Mouse (Mus musculus) bone marrow, adult 2 months (tissue): ENCODE results near the gene Lsm6. TPM values are rescaled to one million over a fixed set of nuclear protein-coding genes. Genes with fewer than 3 reads are reported as not detected.
A peak's percentile ranks its signal among the peaks of the same experiment; 100 is the strongest.
"Not testable (repeated sequence)": the region's sequence is repeated elsewhere in the genome, so short reads cannot be mapped to it uniquely, and the experiment has no call there.

Source experiments
- H3K27ac ChIP-seq: fragments of 200-500 bp; 2 replicates; pipeline ENCODE4 v1.5.1; 2012; ENCODE audit warnings: low read depth, mild to moderate bottlenecking, control low read depth, inconsistent platforms, low read length; ENCODE audit not compliant: control insufficient read depth, poor library complexity, insufficient read depth
- H3K4me1 ChIP-seq: fragments of 200-500 bp; 2 replicates; pipeline ENCODE4 v1.6.1; 2011; ENCODE audit warnings: low read length; ENCODE audit not compliant: control insufficient read depth, insufficient read depth
- H3K4me3 ChIP-seq: fragments of 200-500 bp; replicated peaks from 2 replicates; pipeline ENCODE3; 2011; ENCODE audit warnings: mild to moderate bottlenecking, low read depth, low read length, control low read depth; ENCODE audit not compliant: control insufficient read depth
- CTCF ChIP-seq: fragments of 200-500 bp; IDR thresholded peaks from 2 replicates; pipeline ENCODE4 v1.5.1; 2011; ENCODE audit warnings: low read length, control low read depth; ENCODE audit not compliant: control insufficient read depth, insufficient read depth
- POLR2A ChIP-seq: fragments of 200-500 bp; IDR thresholded peaks from 2 replicates; pipeline ENCODE4 v1.6.1; 2011; ENCODE audit warnings: low read depth, mild to moderate bottlenecking, control low read depth, low read length, borderline replicate concordance; ENCODE audit not compliant: control insufficient read depth
- whole genome bisulfite sequencing: fragments of 180-500 bp; shearing (Covaris S2); methylation state at CpG from one replicate; pipeline ENCODE4 v1.1.7; 2018; 5-methylcytosine and 5-hydroxymethylcytosine counted together
- polyA plus RNA-seq: library from polyadenylated mRNA; stranded (reverse); fragments of >200 nt; gene quantifications from 2 replicates; pipeline ENCODE4 v1.2.4, GENCODE M21; 2011; ENCODE audit warnings: low replicate concordance; ENCODE audit not compliant: missing spikeins, insufficient read depth, insufficient read length

Lsm6 gene
- polyA plus RNA-seq, 1 experiment, result 144 TPM

GRCm38 (mm10) chr8:78844559-78844958 lies 23.6 kb upstream of the Lsm6 start:
- 68% methylated on average over 5 of the region's 5 CpGs for WGBS
- no peak for TF ChIP-seq POLR2A
- Histone ChIP-seq H3K27ac (no peak overlapping the region), H3K4me1 (no peaks in the 10 kb centered on the region), H3K4me3 (no peak overlapping the region)

GRCm38 (mm10) chr8:78838656-78839413 lies 17.9 kb upstream of the Lsm6 start:
- H3K27ac ChIP-seq, result no peak overlapping the region
- TF ChIP-seq POLR2A (no peak), CTCF (no peak)

GRCm38 (mm10) chr8:78836091-78836490 lies 15.2 kb upstream of the Lsm6 start:
- TF ChIP-seq CTCF (no peak), POLR2A (no peak)
- no peaks in the 10 kb centered on the region for H3K4me1 ChIP-seq
- no peak overlapping the region for H3K27ac ChIP-seq
- WGBS, result 93% methylated on average over 6 of the region's 6 CpGs
- H3K4me3 ChIP-seq, result no peak overlapping the region

More at GRCm38 (mm10) chr8:78838656-78839413, 17.9 kb upstream of the Lsm6 start:
- Histone ChIP-seq H3K4me3 (no peak overlapping the region), H3K4me1 (no peaks in the 10 kb centered on the region)
- WGBS, result 33% methylated on average over 7 of the region's 7 CpGs

- TF ChIP-seq CTCF (no peak), POLR2A (no peak)
- WGBS, result 92% methylated on average over 11 of the region's 11 CpGs
- Histone ChIP-seq H3K4me1 (no peaks in the 10 kb centered on the region), H3K4me3 (no peak overlapping the region), H3K27ac (no peak overlapping the region)
Observed at GRCm38 (mm10) chr8:78828414-78828813, 7.5 kb upstream of the Lsm6 start.

- Histone ChIP-seq H3K27ac (no peak overlapping the region), H3K4me1 (no peaks in the 10 kb centered on the region; the same call in 1 of the 2 replicates), H3K4me3 (no peak overlapping the region)
- 88% methylated on average over 4 of the region's 4 CpGs for WGBS
- TF ChIP-seq CTCF (no peak), POLR2A (no peak)
Observed at GRCm38 (mm10) chr8:78824515-78824914, 3.6 kb upstream of the Lsm6 start.

GRCm38 (mm10) chr8:78819973-78820372 lies 967 bp downstream of the Lsm6 start:
- H3K27ac ChIP-seq, H3K4me1 ChIP-seq: not testable (repeated sequence)
- 3% methylated on average over 3 of the region's 3 CpGs for WGBS
- peak overlapping the region; percentile 83 for H3K4me3 ChIP-seq

GRCm38 (mm10) chr8:78814743-78815142 lies 6.2 kb downstream of the Lsm6 start:
- H3K4me3 ChIP-seq, result no peak overlapping the region
- no peaks in the 10 kb centered on the region; the same call in 1 of the 2 replicates for H3K4me1 ChIP-seq
- 80% methylated on average over 2 of the region's 2 CpGs for WGBS
- no peak overlapping the region for H3K27ac ChIP-seq
- TF ChIP-seq POLR2A, result no peak
- TF ChIP-seq CTCF, result no peak

- H3K4me1 ChIP-seq, result no peaks in the 10 kb centered on the region; the same call in 1 of the 2 replicates
- no peak for TF ChIP-seq CTCF
- no peak for TF ChIP-seq POLR2A
Observed at GRCm38 (mm10) chr8:78813021-78813420, 7.9 kb downstream of the Lsm6 start.

GRCm38 (mm10) chr8:78812446-78812845 lies 8.5 kb downstream of the Lsm6 start:
- 91% methylated on average over 9 of the region's 9 CpGs for WGBS
- no peak overlapping the region for H3K27ac ChIP-seq
- no peak overlapping the region for H3K4me3 ChIP-seq
- no peaks in the 10 kb centered on the region; the same call in 1 of the 2 replicates for H3K4me1 ChIP-seq
- no peak for TF ChIP-seq CTCF
- no peak for TF ChIP-seq POLR2A

More at GRCm38 (mm10) chr8:78813021-78813420, 7.9 kb downstream of the Lsm6 start:
- WGBS, result 88% methylated on average over 9 of the region's 9 CpGs
- Histone ChIP-seq H3K4me3 (no peak overlapping the region), H3K27ac (no peak overlapping the region)
